Mouse (Mus musculus): Measurements from ENCODE around the gene Trim75.
A peak's percentile ranks its signal among the peaks of the same experiment; 100 is the strongest.

The Trim75 gene

DNA sequence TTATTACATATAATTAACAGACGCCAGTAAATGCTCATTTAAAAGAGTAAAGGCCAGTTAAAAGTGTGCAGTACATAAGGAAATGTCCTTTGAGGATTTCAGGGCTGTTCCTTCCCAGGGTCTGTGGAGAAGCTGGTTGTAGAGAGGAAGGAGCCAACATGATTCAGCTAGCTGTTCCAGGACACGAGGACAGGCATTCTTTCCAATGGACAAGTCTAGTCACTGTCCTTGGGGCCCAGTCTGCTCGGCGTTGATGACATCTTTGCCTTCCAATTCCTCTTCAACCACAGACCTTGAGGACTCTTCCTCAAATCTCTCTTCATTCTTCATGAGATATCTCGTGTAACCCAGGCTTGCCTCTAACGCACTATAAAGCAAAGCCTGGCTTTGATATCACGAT is 42.0 kb downstream of the Trim75 start:
- no peak for DNase-seq (ENCODE audit: low read depth in 2 of 2, low spot score in 2 of 2)

DNA sequence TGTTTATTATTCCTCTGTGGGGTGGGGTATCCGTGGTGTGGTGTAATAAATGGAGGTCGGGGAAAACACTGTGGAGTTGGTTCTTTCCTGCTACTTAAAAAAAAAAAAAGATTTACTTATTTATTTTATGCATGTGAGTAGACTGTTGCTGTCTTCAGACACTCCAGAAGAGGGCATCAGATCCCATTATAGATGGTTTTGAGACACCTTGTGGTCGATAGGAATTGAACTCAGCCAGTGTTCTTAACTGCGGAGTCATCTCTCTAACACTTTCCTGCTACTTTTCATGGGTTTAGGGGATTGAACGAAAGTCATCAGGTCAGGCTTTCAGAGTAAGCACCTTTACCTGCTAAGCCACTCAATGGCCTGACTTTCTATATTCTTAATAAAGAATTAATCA is 42.8 kb downstream of the Trim75 start:
- peak in 1 of 2 experiments; percentile 20 for DNase-seq (ENCODE audit: low read depth in 2 of 2, low spot score in 2 of 2)

DNA sequence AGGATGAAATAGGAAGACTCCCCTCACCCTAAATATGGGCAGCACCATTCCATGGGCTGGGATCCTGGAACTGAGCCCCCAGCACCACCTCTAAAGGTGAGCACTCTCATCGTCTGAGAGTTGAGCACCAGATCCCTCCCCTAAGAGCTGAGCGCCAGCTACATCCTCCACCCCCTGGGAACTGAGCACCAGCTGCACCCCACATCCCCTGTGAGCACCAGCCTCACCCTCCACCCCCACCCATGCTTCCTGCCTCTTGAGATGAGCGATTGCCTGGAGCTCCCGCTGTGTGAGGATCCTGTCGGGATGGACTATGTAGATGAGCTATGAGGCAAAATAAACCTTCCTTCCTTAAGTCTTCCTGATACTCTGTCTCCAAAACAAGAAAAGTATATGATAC is 44.7 kb downstream of the Trim75 start:
- no peak for DNase-seq (ENCODE audit: low read depth in 2 of 2, low spot score in 2 of 2)

DNA sequence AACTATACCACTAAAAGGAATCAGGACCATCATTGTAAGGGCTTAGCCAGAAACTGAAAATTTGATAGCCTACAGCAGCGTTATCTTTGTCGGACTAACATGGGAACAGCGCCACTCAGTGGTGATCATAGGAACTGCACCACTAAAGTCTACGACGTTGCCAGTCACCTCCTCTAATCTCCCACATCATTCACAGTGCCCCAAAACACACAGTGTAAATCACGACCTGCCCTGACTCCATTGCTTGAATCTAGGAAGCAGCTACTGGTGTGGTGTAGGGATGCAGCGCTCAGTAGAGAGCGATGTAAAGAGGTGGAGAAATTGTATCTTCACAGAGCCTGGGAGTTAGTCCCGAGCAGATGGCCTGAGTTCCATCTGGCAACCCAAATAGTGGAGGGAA is 46.1 kb downstream of the Trim75 start:
- DNase-seq (ENCODE audit: low read depth in 2 of 2, low spot score in 2 of 2) = peak; percentile 75 to 80

DNA sequence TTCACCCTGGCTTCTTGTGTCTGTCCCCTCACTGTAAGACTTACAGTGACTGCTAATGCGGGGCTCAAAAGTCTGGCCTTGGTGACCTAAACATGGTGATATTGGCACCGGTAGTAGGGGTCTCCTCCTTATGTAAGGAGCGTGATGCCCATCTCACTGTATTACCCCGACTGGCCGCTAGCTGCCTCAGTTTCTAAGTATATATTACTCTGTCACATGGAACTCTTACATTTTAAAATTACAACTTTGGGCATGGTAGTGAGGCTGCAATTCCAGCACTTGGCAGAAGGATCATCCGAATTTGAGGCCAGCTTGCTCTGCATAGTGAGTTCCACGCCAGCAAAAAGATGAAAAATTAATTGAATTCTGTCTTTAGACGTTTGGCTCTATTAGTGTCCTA is 46.6 kb downstream of the Trim75 start:
- no peak for DNase-seq (ENCODE audit: low read depth in 2 of 2, low spot score in 2 of 2)

DNA sequence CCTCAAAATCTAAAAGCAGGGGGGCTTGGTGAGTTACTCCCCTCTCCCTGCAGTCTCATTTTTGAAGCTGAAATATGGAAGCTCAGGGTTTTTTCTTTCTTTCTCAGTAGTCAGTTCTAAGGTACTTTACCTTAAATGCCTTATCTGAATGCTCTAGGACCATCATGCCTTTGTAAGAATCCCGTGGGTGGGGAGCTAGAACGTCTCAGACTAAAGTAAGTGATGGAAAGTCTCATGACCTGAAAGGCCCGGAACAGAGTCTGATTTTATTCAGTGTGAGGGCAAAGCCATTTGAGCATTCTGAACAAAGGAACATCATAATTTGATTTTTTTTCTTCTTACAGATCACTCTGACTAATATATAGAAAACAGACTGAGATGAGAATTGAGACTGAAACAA is 52.6 kb downstream of the Trim75 start:
- DNase-seq (ENCODE audit: low read depth in 2 of 2, low spot score in 2 of 2) = no peak

Data from CD8-positive naive resting alpha-beta T cell, adult 2 months (primary cell).